Mouse (Mus musculus) brain, embryonic 18.5 days (tissue): ENCODE results near the gene Kifc3.

Experiments used
- DNase-seq: peaks from one replicate; pipeline ENCODE4 v3.0.0-alpha.2; 2012; ENCODE audit warnings: low read depth, low spot score

The Kifc3 gene

DNA sequence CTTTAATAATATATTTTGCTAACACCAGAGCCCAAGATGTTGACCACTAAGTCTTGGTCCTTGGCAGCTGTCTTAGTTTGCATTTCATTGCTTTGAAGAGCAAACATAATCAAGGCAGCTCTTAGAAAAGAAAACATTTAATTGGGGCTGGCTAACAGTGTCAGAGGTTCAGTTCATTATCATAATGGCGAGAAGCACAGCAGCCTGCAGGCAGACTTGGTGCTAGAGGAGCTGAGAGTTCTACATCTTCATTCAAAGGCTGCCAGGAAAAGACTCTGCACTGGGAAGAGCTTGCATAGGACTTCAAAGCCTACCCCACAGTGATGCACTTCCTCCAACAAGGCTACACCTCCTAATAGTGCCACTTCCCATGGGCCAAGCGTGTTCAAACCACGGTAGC is 45.5 kb downstream of the Kifc3 start:
- no peak for DNase-seq

- no peak for DNase-seq
Observed at GRCm38 (mm10) chr8:95156108-95156507, 46.5 kb downstream of the Kifc3 start.

DNA sequence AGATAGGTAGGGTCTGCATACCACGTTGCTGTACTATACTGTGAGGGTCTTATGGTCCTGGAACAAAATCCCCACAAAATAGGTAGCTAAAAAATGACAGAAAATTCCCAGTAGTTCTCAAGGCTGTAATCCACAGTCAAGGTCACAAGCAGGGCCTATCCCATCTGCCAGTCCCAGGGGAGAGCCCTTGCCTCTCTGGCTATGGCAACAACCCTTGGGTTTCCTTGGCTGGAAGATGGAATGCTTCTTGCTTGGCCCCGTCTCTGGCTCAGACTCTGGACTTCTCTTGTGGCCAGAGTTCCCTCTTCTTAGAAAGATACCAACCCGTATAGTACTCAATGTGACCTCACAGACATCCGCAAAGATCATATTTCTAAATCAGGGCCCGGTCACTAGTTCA is 47.3 kb downstream of the Kifc3 start:
- DNase-seq = no peak

GRCm38 (mm10) chr8:95154654-95155053 is 48.0 kb downstream of the Kifc3 start:
- DNase-seq = no peak

DNA sequence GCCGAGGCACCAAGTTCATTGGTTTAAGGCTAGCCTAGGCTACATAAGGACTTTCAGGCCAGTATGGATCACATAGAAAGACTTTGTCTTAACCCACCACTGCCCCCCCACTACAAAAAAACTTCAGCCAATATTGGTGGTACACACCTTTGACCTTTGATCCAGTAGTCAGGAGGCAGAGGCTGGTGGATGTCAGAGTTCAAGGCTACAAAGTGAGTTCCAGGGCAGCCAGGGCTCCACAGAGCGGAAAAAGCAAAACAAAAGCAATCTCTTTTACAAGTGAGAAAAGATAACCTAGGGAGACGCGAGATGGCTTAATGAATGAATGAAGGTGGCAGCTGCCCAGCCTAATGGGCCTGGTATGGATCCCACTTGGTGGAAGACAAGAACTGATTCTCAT is 48.6 kb downstream of the Kifc3 start:
- DNase-seq = no peak

DNA sequence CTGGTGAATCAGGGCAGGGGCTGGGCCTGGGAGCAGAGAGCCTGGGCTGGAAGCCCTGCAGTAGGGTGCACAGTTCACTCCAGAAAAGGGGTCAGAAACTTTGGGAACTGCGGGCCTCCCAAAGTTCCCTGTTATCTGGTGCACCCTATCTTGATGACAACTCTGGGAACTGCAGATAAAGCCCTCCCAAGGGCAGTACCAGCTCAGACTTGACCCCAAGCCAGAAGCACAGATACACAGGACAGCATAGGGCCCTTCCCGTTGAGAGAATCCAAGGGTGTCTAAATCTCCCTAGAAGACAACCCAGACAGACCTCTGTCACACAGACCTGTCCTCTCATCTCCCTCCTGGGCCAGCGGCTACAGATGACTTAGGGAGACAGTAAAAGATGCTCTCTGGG is 52.0 kb downstream of the Kifc3 start:
- DNase-seq = no peak

GRCm38 (mm10) chr8:95149426-95149825 is 53.2 kb downstream of the Kifc3 start:
- DNase-seq = no peak

DNA sequence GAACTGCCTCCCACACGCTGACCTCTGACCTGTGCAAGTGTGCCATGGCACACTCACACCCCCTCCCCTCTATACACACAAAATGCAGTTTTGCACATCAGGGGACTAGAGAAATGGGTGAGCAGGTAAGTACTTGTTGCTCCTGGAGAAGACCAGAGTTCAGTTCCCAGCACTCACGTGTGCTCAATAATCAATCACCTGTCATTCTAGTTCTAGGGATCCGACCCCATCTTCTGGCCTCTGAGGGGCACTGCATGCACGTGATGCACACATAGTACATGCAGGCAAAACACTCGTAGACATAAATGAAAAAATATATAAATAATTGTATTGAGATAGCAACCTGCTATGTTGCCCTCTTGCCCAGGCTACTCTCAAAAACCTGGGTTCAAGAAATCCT is 55.8 kb downstream of the Kifc3 start:
- no peak for DNase-seq

DNA sequence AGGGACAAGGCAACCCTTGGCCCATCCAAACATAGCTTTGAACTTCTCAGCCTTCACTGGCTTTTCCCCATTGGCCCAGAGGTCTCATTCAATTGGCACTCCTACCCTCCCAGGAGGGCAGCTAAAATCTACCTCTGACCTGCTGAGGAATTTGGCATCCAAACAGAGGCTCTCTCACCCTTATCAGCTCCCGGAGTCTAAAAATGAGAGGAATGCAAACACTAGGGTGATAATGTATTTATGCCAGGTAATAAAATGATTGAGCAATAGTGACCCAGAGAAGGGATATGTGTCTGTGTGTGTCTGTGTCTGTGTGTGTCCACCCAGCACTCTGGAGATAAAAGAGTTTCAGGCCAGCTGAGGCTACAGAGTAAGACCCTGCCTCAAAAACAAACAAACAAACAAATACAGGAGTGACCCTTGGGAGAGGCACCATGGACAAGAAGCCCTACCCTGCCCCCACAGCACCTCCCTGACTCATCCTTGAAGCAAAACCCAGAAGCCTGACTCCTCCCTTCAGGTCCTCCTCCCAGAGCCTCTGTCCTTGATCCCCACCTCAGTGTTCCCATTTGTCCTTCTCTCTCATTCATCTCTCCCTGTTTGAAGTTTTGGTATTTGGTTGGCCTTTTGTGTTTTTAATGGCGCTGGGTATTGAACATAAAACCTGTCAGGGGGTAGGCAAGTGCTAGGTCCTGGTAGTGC is 56.4 kb downstream of the Kifc3 start:
- no peak for DNase-seq

DNA sequence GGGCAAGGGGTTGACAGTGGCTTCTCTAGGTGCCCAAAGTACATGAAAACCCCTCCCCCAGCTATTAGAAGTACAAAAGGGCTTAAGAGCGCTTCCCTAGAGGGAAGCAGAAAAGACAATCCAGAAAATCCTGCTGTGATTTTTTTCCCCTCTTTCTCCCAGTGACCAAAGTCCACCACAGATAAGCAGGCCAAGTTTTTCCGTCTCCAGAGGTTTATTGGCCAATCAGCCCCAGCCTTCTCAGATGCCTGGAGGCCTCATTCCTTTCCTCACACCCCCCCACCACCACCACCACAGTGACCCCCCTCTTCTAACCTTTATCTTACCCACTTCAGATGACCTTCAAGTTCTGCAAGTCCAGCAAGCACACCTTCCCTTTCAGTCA is 58.0 kb downstream of the Kifc3 start:
- no peak for DNase-seq

DNA sequence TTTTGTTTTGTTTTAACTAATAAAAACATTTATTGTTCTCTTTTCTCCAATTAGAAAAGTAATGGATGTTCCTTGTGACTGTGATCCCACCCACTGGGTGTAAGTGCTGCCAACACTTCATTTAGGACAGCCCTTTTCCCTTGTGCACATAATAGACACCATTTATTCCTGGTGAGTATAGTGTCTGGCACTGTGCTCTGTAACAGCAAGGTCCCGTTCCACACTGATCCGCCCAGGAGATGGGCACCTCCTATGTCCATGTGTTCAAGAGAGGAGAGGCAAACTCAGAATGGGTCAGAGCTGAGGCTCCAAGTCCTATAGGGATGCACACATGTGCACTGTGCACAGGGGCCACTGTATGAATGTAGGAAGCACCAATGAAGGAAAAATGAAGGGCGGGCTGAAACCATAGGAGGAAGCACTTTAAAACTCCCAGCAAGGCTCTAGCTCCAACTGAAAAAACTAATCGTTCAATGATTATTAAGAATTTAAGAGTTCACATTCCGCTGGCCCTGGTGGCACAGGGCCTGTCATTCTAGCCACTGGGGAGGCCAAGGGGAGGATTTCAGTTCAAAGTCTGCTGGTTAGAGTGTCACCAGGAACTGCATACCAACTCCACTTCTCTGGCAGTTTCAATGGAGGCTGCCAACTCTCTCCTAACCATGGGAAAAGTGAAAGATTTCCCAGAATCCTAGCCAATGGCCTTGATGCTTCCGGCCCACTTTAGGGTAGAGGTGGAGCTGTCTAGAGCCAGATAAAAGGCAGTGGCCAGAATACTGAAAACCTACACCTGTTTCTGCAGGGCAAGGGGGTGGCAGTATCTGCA is 58.6 kb downstream of the Kifc3 start:
- no peak for DNase-seq

DNA sequence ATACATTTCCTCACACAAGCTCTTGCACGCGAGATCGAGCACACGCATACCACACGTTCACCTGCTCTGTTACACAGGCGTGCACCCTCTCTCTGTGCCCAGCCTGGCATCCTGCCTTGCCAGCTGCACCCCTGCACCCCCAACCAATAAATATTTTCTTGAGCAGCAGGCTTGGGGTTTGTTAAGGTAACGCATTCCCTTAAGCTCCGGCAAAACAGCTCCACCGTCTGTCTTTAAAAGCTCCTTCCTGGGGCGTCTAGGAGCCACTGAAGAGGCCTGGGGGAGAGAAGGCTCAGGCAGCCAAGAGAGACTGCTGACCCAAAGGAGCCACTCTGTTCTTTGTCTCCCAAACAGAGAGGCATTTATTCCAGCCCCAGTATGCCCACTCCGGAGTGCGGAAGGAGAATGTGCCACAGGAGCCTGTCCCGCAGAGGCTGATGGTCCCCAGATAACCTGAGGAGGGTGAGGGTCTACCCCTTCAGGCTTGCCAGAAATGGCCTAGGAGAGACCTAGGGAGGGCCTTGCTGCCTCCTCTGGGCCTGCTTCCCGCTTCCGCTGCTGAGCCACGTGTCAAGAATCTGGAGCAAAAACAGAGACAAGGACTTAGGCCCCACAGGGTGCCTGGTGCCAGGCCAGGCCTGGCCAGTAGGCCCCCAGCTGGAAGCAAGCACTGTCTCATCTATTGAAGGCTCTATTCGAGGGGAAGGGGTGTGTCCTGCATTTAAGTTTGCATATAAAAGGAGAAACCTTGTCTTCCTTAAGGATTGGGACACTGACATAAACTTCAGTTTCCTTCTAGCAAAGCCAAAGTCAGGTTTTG is 59.4 kb downstream of the Kifc3 start:
- no peak for DNase-seq

- peak; percentile 80 for DNase-seq
Observed at GRCm38 (mm10) chr8:95142075-95142831, 60.4 kb downstream of the Kifc3 start.

DNA sequence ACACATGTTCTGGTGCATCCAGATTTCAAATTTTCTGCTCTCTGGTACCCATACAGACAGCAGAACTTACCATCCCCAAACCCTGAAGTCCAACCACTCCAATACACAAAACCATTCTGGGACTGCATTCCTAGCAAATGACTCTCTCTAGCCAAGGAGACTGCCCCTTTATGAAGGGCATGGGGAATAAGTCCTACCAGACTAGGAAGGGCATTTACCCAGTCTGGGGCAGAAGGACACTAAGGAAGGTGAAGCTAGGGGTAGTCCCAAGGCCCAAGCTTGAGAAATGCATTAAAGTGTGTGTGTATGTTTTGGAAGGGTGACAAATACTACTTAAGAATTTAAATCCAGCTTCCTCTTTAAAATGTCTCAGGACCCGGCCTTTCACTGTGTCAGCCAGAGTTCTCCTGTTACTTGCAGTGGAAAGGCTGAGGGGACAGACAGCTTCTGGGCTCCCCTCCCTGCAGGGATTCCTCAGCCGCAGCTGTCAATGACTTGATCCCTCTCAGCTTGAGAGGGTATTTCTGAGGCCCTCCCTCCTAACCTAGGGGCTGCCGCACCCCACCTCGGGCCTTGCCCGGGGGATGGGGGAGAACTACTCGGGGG is 61.0 kb downstream of the Kifc3 start:
- DNase-seq = no peak

DNA sequence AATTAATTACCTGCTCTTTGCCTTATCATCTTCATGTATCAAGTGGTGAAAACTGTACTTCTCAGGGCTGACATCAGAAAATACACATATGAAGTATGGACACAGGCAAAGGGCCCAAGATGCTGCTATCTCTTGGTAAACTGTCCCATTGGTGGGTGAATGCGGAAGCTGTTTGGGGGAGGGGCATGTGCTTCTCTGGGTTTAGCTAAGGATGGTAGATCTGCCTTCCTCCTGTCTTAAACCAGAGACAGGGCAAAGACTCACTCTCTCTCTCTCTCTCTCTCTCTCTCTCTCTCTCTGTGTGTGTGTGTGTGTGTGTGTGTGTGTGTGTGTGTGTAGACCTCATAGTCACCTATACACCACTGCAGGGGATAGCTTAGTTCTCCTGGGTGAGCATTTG is 61.6 kb downstream of the Kifc3 start:
- DNase-seq = no peak

- no peak for DNase-seq
Observed at GRCm38 (mm10) chr8:95140555-95140954, 62.1 kb downstream of the Kifc3 start.

- DNase-seq = no peak
Observed at GRCm38 (mm10) chr8:95139051-95139365, 63.6 kb downstream of the Kifc3 start.

- DNase-seq = no peak
Observed at GRCm38 (mm10) chr8:95138341-95139050, 64.1 kb downstream of the Kifc3 start.

DNA sequence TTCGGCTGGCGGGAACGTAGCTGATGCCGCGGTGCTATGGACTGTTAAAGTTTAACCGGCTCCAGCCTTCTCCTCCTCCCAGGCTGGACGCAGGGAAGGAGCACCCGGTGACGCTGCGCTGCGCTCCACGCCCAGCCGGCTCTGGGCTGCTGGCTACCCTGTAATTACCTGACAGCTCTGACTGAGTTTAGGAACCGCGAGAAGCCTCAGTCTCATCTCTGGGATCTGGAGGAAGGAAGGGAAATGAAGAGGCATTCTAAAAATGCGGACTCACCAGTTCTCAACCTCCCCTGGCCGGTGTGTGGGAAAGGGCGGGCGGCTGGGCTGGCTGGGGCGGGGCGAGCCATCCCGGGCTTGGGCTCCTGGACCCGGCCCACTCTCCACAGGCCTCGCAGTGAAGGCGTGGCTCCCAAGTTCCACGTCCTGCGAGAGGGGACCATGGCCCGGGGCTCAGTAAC is 64.9 kb downstream of the Kifc3 start:
- DNase-seq = no peak

DNA sequence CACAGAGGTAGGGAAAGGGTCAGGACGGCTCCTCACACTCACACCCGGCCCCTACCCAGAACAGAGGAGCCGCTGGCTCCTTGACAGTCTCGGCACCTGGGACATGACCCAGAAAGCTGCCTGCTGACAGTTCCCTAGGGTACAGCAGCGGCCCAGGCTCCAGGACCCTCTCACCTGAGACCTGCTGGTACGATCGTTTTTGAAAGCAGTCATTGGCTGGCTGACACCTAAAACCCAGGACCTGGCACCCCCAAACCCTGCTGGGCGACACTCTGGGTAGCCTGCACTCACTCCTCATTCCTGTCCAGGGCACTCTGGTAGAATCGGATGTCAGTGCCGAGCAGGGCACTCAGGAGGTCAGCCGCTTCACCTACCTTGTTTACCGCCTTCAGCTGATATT is 65.4 kb downstream of the Kifc3 start:
- no peak for DNase-seq

- no peak for DNase-seq
Observed at GRCm38 (mm10) chr8:95136218-95136617, 66.4 kb downstream of the Kifc3 start.
